Mouse (Mus musculus): ENCODE data around the gene Cd164l2. TPM values are rescaled to one million over a fixed set of nuclear protein-coding genes. Genes with fewer than 3 reads are reported as not detected.

Cd164l2 gene
- not detected for total RNA-seq (2023)

DNA sequence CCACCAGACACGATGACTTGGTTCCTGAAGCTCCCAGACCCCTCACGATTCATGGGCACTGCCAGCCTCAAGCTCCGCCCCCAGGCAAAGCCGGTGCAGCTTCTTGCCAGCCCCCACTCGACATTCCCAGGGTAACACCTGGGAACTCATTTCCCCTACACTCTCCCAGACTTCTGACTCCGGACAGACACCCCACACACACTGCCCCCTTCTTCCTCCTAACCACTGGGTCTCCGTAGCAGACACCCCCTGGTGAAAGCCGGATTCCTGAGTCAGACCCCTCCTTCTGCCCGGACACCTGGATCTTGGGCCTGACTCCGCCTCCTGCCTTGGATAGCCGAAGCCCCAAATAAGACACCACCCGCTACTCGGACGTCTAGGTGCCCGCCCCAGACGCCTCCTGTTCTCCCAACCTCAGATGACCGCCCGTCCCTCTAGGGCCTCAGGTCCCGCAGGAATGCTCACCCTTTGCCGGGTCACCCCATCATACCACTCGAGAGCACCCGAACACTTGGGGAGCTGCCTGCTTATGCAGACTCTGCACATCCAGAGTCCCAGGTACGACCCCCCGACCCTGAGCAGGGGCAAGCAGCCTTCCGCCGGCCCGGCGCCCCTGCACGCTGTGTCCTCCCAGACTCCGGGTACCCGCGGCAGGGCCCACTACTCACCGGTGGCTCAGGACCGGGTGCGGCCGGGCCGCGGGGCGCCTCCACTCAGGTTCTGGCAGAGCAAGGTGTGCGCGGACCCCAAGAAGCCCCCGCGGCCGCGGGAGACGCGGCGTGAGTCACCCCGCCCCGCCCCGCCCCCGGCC lies at the start of gene Cd164l2, which contains the start of gene Gpr3:
TSS of gene Cd164l2 (plus strand) at position 381 of the 811 bp plus-strand sequence.
TSS of gene Gpr3 (minus strand) at position 786 of the 811 bp plus-strand sequence.

DNA sequence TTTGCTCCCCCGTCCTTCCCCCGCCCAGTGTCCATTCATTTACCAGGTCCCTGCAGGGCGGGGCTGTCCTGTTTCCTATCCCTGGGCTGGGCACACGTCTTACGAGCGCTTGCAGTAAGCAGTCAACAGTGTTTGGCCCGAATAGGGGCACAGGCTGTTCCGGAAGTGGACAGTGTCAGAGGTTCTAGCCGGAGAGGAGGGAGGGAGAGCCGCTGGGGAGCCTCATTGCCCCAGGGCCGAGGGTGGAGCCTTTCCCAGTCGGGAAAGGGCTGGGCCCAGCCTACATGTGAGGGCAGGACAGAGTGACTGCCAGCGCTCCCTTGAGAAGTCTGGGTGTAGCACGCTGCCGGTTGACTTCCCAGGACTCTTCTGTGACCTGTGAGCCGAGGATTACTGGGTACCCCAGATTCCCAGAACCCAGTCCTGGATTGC lies 28.6 kb downstream of the Cd164l2 start, which contains the start of gene Map3k6:
TSS of gene Map3k6 (plus strand) at position 329 of the 432 bp plus-strand sequence.

DNA sequence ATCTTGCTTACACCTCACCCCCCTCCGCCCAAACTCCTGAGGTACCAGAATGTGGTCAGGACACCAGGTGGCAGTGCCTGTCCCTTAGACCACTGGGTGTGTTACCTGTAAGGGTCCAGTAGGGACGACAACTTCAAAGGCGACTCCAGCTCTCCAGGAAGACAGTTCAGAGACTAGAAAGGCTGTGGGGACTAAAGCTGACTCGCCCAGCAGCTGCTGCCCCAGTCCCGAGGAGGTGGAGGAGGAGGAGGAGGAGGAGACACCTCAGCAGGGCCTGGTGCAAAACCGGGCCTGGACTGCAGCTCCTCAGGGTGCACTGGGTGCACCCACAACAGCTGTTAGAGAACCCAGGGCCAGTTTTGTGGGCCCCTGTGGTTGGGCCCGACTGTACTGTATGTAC lies 51.0 kb downstream of the Cd164l2 start, which contains the start of gene Sytl1:
TSS of gene Sytl1 (minus strand) at position 232 of the 400 bp plus-strand sequence.

Other genes with a start within 250 kb of the Cd164l2 start
- gene Fgr, start 238.0 kb upstream of the Cd164l2 start, total RNA-seq (2023), result 100 to 1,000 TPM; 268 to 295 TPM
- gene Ahdc1, start 200.9 kb upstream of the Cd164l2 start, total RNA-seq (2023), result 1 to 10 TPM; 6.4 to 7.8 TPM
- 100 to 1,000 TPM; 230 to 271 TPM for gene Wasf2, start 81.6 kb upstream of the Cd164l2 start, total RNA-seq (2023)
- not detected for gene Gpr3, start 405 bp downstream of the Cd164l2 start, total RNA-seq (2023)
- gene Map3k6, start 28.7 kb downstream of the Cd164l2 start, total RNA-seq (2023), result 1 to 10 TPM; 6.1 to 8.7 TPM
- gene Sytl1, start 51.0 kb downstream of the Cd164l2 start, total RNA-seq (2023), result 10 to 100 TPM; 32.7 to 33.3 TPM
- 10 to 100 TPM; 31.7 to 32.5 TPM for gene Tmem222, start 65.7 kb downstream of the Cd164l2 start, total RNA-seq (2023)
- gene Wdtc1, start 141.3 kb downstream of the Cd164l2 start, total RNA-seq (2023), result 10 to 100 TPM; 55.9 to 59.9 TPM
- 10 to 100 TPM; 62.6 to 62.7 TPM for gene Slc9a1, start 157.6 kb downstream of the Cd164l2 start, total RNA-seq (2023)

Data from neutrophil, adult 83 days (primary cell).